Mouse (Mus musculus) kidney, adult 2 months (tissue): ENCODE results near the gene Arpc3. TPM values are rescaled to one million over a fixed set of nuclear protein-coding genes. Genes with fewer than 3 reads are reported as not detected.

Source experiments
- DNase-seq: peaks from one replicate; pipeline ENCODE4 v3.0.0; 2021
- H3K27ac ChIP-seq: fragments of 200-500 bp; 2 replicates; pipeline ENCODE4 v1.5.1; 2012; ENCODE audit warnings: low read depth, low read length, control low read depth, inconsistent platforms; ENCODE audit not compliant: insufficient read depth
- H3K27me3 ChIP-seq: fragments of 200-500 bp; replicated peaks from 2 replicates; pipeline ENCODE4 v1.6.1; 2012; ENCODE audit warnings: mild to moderate bottlenecking, moderate library complexity, low read length, inconsistent platforms; ENCODE audit not compliant: control insufficient read depth, insufficient read depth
- H3K36me3 ChIP-seq: fragments of 200-500 bp; 2 replicates; pipeline ENCODE4 v1.6.1; 2012; ENCODE audit warnings: mild to moderate bottlenecking, moderate library complexity, low read length, inconsistent platforms; ENCODE audit not compliant: control insufficient read depth, insufficient read depth
- H3K4me1 ChIP-seq: fragments of 200-500 bp; 2 replicates; pipeline ENCODE4 v1.6.1; 2011; ENCODE audit warnings: low read length; ENCODE audit not compliant: control insufficient read depth, insufficient read depth
- H3K4me3 ChIP-seq: fragments of 200-500 bp; 2 replicates; pipeline ENCODE4 v1.5.1; 2011; ENCODE audit warnings: mild to moderate bottlenecking, low read depth, low read length, control low read depth; ENCODE audit not compliant: insufficient read depth
- CTCF ChIP-seq: fragments of 200-500 bp; conservative IDR thresholded peaks from 2 replicates; pipeline ENCODE4 v1.5.1; 2011; ENCODE audit warnings: low read depth, mild to moderate bottlenecking, control low read depth, low read length, moderate library complexity, mixed read lengths; ENCODE audit not compliant: insufficient read depth, insufficient read length
- POLR2A ChIP-seq: fragments of 200-500 bp; IDR thresholded peaks from one replicate; pipeline ENCODE4 v1.6.1; 2011; ENCODE audit warnings: low read depth, low read length, control low read depth
- WGBS: fragments of 180-500 bp; shearing (Covaris S2); methylation state at CpG from one replicate; pipeline ENCODE4 v1.1.7; 2018; 5-methylcytosine and 5-hydroxymethylcytosine counted together
- polyA plus RNA-seq: library from polyadenylated mRNA; depleted of rRNA; stranded (reverse); fragments of >200 nt; gene quantifications from 2 replicates; pipeline ENCODE4 v1.2.3, GENCODE M21; 2012; rRNA removed

The Arpc3 gene
- polyA plus RNA-seq, 1 experiment: 195 TPM

DNA sequence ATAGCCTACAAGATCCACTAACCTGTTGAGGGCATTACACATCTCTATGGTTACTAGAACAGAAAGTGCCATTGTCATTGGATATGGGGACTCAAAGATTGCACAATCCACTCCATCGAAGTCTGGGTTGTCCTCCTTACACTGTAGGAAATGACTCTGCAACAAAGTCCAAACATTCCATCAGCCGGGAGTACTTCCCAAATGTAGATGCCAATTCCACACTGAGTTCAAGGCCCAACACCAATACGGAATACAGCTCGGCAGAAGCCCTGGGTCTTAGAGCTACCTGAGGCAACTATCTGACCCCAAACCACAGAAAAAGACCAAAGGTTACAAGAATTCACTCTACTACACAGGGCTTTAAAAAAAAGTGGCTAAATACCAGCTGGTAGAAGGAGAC, 66.4 kb downstream of the Arpc3 start:
- TF ChIP-seq CTCF: no peak
- H3K27ac ChIP-seq: no peak overlapping the region
- H3K4me3 ChIP-seq: no peak overlapping the region
- no peaks in the 10 kb centered on the region for H3K27me3 ChIP-seq
- no peak for DNase-seq
- 55% methylated on average over 4 of the region's 4 CpGs for WGBS
- peaks cover 20% of the 10 kb centered on the region for H3K36me3 ChIP-seq
- no peaks in the 10 kb centered on the region; the same call in 1 of the 2 replicates for H3K4me1 ChIP-seq

DNA sequence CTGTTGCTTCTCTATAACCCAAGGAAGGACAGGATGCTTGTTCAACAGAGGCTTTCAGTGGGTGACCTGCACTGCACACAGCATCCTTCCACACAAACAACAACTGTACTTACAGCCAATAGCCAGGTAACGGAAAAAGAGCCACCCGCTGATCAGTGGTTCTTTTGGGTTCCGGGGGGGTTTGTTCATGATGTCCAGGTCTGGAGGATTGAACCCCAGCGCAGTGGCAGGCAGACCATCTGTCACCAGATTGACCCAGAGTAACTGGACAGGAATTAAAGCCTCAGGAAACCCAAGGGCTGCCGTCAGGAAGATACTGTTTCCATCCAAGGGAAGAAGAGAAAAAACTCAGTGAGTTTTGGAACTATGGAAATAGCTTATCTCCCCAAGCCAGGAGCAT, 67.7 kb downstream of the Arpc3 start:
- Histone ChIP-seq H3K4me3 (no peak overlapping the region), H3K4me1 (no peaks in the 10 kb centered on the region; the same call in 1 of the 2 replicates), H3K36me3 (peaks cover 21% of the 10 kb centered on the region), H3K27ac (no peak overlapping the region), H3K27me3 (no peaks in the 10 kb centered on the region)
- WGBS: 85% methylated on average over 5 of the region's 5 CpGs
- no peak for TF ChIP-seq CTCF
- TF ChIP-seq POLR2A: no peak
- no peak for DNase-seq

DNA sequence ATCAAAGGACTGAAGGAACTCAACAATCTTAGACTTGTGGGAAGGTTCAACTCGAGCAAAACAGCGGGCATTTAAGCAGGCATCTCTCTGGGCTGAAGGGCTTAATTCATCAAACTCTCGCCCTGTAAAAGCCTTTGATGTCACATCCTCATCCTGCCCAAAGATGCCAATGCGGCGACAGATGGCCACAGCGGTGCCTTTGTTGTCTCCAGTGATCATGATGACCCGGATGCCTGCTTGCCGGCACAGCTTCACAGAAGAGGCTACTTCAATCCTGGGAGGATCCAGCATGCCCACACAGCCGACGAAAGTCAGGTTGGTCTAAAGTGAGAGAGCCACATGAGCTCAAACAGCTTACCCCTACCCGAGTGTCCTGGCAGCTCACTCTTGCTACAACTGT, 69.0 kb downstream of the Arpc3 start:
- no peak for DNase-seq
- Histone ChIP-seq H3K4me3 (no peak overlapping the region), H3K4me1 (no peaks in the 10 kb centered on the region), H3K27ac (no peak overlapping the region), H3K36me3 (peaks cover 28% of the 10 kb centered on the region), H3K27me3 (no peaks in the 10 kb centered on the region)
- 70% methylated on average over 11 of the region's 11 CpGs for WGBS
- no peak for TF ChIP-seq POLR2A
- TF ChIP-seq CTCF: no peak

DNA sequence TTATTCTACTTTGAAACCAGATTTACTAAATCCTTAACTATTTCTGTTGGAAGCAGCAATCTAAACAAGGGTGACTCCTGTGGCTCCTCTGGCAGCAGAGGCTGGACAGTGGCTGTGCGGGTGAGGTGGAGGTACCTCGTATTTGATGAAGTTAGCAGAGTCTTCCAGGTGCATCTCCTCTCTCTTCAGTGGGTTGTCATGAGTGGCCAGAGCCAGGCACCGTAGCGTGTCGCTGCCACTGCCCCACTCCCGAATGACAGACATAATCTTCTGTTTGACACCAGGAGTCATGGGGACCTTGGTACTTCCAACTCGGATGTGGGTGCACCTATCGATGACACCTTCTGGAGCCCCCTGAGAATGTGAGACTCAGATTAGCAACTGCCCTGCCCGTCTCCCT, 69.8 kb downstream of the Arpc3 start:
- DNase-seq: no peak
- WGBS: 88% methylated on average over 9 of the region's 9 CpGs
- TF ChIP-seq POLR2A (no peak), CTCF (no peak)
- Histone ChIP-seq H3K4me1 (no peaks in the 10 kb centered on the region), H3K27ac (no peak overlapping the region), H3K4me3 (no peak overlapping the region), H3K27me3 (no peaks in the 10 kb centered on the region), H3K36me3 (peaks cover 33% of the 10 kb centered on the region)

Other genes with a start within 250 kb of the Arpc3 start
- 75.8 and 91.5 TPM in 2 replicates for gene Ppp1cc, start 233.6 kb upstream of the Arpc3 start, polyA plus RNA-seq
- 6.4 and 13.1 TPM in 2 replicates for gene Hvcn1, start 185.1 kb upstream of the Arpc3 start, polyA plus RNA-seq
- 18.2 and 23.2 TPM in 2 replicates for gene Tctn1, start 127.4 kb upstream of the Arpc3 start, polyA plus RNA-seq
- gene Pptc7, start 107.5 kb upstream of the Arpc3 start, polyA plus RNA-seq: 28.8 and 31.7 TPM in 2 replicates
- gene Rad9b, start 37.6 kb upstream of the Arpc3 start, polyA plus RNA-seq: 4.2 and 4.5 TPM in 2 replicates
- 111 and 133 TPM in 2 replicates for gene Vps29, start 37.5 kb upstream of the Arpc3 start, polyA plus RNA-seq
- gene Gpn3, start 20.0 kb upstream of the Arpc3 start, polyA plus RNA-seq: 28.2 and 28.8 TPM in 2 replicates
- gene Fam216a, start 19.5 kb upstream of the Arpc3 start, polyA plus RNA-seq: 20.7 and 20.8 TPM in 2 replicates
- gene Anapc7, start 29.8 kb downstream of the Arpc3 start, polyA plus RNA-seq: 30.3 and 33.5 TPM in 2 replicates
- 94.2 and 96.2 TPM in 2 replicates for gene Atp2a2, start 110.3 kb downstream of the Arpc3 start, polyA plus RNA-seq
- gene Ift81, start 222.6 kb downstream of the Arpc3 start, polyA plus RNA-seq: 2.0 and 3.4 TPM in 2 replicates